Mouse (Mus musculus) E14TG2a.4 (cell line): ENCODE results near the gene Usp4.

Experiments used
- H3K27me3 ChIP-seq: 2 replicates; pipeline ENCODE4 v1.6.1; 2014; ENCODE audit warnings: low read length, control low read depth; ENCODE audit not compliant: insufficient read depth
- H3K36me3 ChIP-seq: 2 replicates; pipeline ENCODE4 v1.6.1; 2014; ENCODE audit warnings: low read length, control low read depth; ENCODE audit not compliant: insufficient read depth
- H3K4me1 ChIP-seq: replicated peaks from 2 replicates; pipeline ENCODE4 v1.6.1; 2014; ENCODE audit warnings: low read depth, low read length, control low read depth
- H3K4me3 ChIP-seq: replicated peaks from 2 replicates; pipeline ENCODE4 v1.5.1; 2014; ENCODE audit warnings: mild to moderate bottlenecking, low read length
- H3K9me3 ChIP-seq: 2 replicates; pipeline ENCODE4 v1.6.1; 2014; ENCODE audit warnings: low read length, control low read depth
- CTCF ChIP-seq: conservative IDR thresholded peaks from 2 replicates; pipeline ENCODE4 v1.5.1; 2014; ENCODE audit warnings: low read length
- NANOG ChIP-seq: IDR thresholded peaks from 2 replicates; pipeline ENCODE4 v1.6.1; 2014; ENCODE audit warnings: borderline replicate concordance, low read length, mixed read lengths
- POU5F1 ChIP-seq: IDR thresholded peaks from 2 replicates; pipeline ENCODE4 v1.6.1; 2014; ENCODE audit warnings: low read length, borderline replicate concordance

The Usp4 gene

DNA sequence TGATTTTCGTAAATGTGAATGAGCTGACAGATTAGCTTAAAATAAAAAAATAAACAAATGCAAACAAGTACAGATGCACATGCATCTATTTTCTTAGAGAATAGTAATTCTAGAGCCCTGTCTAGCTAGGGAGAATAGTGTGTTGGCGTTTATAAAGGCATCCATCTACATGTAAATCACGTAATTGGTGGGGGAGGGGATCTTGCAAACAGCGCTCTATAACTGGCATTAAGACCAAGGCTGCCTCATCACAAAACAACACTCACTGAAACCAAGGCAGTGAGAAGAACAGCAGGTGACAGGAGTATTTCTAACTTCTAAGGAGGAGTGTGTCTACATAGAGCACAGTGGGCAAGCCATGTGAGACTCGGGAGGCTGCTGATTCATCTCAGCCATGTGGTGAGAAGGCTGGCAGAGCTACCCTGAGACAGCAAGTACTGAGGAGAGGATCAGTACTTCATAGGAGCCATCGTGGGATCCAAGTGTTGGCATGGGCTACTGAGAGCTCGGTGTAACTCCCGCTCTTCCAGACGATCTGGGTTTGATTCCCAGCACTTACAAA lies 63.8 kb downstream of the Usp4 start:
- Histone ChIP-seq H3K4me1 (peaks cover 5% of the 10 kb centered on the region), H3K27me3 (no peaks in the 10 kb centered on the region), H3K4me3 (no peak overlapping the region), H3K9me3 (no peaks in the 10 kb centered on the region), H3K36me3 (no peaks in the 10 kb centered on the region)
- TF ChIP-seq CTCF (no peak), POU5F1 (no peak), NANOG (no peak)

DNA sequence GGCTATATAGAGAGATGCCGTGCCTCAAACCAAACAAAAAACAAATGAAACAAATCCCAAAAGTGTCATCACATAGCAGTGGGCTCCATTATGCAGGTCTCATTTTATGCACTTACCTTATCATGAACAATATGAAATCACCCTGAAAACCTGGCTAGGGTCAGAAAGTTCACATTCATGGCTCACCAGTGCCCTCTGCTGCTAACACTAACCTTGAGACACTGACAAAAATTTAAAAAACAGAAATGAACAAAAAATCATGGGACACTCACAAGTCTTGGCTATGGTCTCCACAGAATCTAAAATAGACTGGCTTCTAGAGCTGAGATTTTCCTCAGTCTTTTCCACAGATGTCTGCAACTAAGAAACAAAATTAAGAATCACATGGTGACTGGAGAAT lies 64.6 kb downstream of the Usp4 start:
- no peak for TF ChIP-seq POU5F1
- no peak for TF ChIP-seq CTCF
- TF ChIP-seq NANOG, result no peak
- Histone ChIP-seq H3K36me3 (no peaks in the 10 kb centered on the region), H3K4me1 (peaks cover 5% of the 10 kb centered on the region), H3K4me3 (no peak overlapping the region), H3K9me3 (no peaks in the 10 kb centered on the region), H3K27me3 (no peaks in the 10 kb centered on the region)

DNA sequence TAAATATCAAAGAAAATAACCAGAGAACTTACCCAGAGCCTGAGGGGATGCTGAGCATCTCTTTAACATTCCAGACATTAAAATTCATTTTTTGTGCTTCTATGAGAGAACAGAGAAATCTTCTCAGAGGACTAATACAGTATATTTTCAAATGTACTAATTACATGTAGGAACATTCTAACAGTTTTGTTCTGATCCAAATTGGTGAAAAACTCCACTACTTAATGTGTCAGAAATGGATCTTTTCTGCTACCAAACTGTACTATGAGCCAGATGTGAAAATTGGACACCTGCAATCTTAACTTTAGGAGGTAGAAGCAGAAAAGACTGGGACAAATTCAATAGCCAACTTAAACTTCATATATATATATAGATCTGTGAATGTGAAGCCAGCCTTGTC lies 80.7 kb downstream of the Usp4 start, which contains the start of gene Ccdc36:
TSS of gene Ccdc36 (minus strand) at position 101 of the 400 bp plus-strand sequence.
- no peak within 1 kb of the TSS for H3K4me3 ChIP-seq
- TF ChIP-seq NANOG (no peak), POU5F1 (no peak)

DNA sequence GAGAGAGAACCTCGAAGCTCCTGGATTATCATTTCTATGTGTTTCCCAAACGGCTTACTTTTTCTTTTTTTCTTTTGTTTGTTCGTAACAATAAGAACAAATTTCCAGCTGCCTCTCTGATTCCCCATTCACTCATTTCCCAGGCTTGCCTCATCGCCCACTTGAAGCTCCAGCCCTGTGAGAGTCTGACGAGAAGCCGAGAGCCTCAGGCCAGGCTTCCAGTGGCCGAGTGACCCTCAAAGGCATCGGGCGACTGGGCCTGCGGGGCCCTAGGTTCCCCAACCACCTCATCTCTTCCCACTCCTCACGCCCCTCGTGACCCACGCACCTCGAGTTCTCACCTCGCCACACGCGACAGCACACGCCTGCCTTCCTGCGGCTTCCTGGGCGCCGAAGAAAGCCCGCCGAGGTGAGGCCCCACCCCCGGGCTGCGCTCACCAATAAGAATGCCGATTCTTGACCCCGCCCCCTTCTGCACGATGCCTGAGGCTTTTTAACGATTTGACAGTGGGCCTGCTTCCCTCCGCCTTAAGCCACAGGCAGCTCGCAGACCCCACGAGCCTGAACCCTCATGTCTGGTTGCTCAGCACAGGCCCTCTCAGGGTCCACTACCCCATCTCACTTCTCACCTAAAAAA lies 83.9 kb downstream of the Usp4 start:
- H3K27me3 ChIP-seq, result peaks cover 31% of the 10 kb centered on the region
- H3K4me1 ChIP-seq, result peaks cover 7% of the 10 kb centered on the region
- TF ChIP-seq CTCF (no peak), POU5F1 (no peak), NANOG (no peak)
- H3K9me3 ChIP-seq, result no peaks in the 10 kb centered on the region
- no peaks in the 10 kb centered on the region for H3K36me3 ChIP-seq
- H3K4me3 ChIP-seq, result peak overlapping the region; percentile 67

More for the DNA sequence above, 80.7 kb downstream of the Usp4 start, which contains the start of gene Ccdc36:
- no peaks in the 10 kb centered on the region for H3K9me3 ChIP-seq
- H3K4me1 ChIP-seq, result peaks cover 7% of the 10 kb centered on the region
- no peaks in the 10 kb centered on the region for H3K36me3 ChIP-seq
- peaks cover 27% of the 10 kb centered on the region for H3K27me3 ChIP-seq

DNA sequence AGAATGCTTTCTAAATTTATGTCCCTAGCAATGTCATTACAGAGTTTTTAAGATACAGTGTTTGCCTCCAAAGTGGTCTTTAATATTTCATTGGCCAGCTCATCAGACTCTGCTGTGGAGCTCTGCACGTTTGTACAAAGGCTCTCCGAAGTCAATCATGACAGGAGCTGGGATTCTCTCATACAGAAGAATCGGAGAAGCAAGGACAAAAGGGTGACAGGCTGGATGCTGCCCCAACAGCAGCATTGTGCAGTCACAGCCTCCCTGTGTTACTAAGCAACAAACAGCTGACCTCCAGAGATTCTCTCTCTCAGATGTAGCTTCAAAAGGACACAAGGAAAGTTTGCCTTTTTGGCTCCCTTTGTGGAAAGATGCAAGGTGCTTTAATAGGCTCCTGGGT lies 88.5 kb downstream of the Usp4 start, which contains the start of gene BC048562:
TSS of gene BC048562 (plus strand) at position 301 of the 400 bp plus-strand sequence.
- TF ChIP-seq POU5F1, result no peak
- no peak for TF ChIP-seq CTCF
- TF ChIP-seq NANOG, result no peak
- H3K36me3 ChIP-seq, result no peaks in the 10 kb centered on the region
- H3K9me3 ChIP-seq, result no peaks in the 10 kb centered on the region
- peaks cover 32% of the 10 kb centered on the region for H3K27me3 ChIP-seq
- H3K4me1 ChIP-seq, result peaks cover 11% of the 10 kb centered on the region
- H3K4me3 ChIP-seq, result no peak within 1 kb of the TSS

DNA sequence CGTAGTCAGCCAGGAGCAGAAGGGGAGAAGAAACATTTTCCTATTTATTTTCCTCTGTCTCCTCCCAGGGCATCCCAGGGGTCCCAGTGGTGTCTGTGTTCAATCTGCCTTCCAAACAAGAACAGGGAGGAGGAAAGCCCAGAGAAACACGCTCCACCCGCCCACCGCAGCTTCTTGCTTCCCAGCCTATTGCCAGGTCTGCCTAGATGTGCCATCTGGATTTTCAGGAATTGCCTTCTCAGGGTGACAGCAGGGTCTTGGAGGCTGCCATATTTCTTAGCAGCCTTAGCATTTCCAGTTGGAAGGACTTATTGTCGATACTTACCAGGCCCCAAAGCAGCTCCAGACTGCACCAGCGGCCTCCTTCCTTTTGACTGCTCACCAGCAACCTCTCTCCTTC lies 91.5 kb downstream of the Usp4 start:
- Histone ChIP-seq H3K9me3 (no peaks in the 10 kb centered on the region), H3K27me3 (peaks cover 18% of the 10 kb centered on the region), H3K36me3 (no peaks in the 10 kb centered on the region), H3K4me1 (peaks cover 4% of the 10 kb centered on the region; the same call in 1 of the 2 replicates), H3K4me3 (no peak overlapping the region)
- TF ChIP-seq POU5F1, result no peak
- no peak for TF ChIP-seq NANOG
- TF ChIP-seq CTCF, result no peak

DNA sequence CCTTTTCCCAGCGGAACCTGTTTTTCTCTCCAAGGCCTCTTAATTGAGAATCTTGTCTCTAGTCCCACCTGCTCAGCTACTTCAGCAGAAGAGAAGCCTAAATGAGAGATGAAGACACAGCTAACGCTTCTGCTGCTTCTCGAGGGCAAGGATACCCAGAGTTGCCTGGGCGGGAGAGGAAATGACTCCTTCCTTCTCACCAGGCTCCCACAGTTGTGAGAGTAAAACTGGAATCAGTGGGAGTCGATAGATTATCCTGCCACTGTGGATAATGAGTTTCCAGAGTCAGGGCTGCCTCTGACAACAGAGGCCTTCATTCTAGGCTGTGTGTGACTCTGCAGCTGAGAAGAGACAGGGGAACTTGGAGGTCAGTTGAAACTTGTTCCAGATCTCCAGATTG lies 92.8 kb downstream of the Usp4 start:
- TF ChIP-seq NANOG, result no peak
- no peak for TF ChIP-seq POU5F1
- TF ChIP-seq CTCF, result no peak
- no peaks in the 10 kb centered on the region for H3K9me3 ChIP-seq
- H3K4me3 ChIP-seq, result no peak overlapping the region
- H3K4me1 ChIP-seq, result peaks cover 6% of the 10 kb centered on the region
- peaks cover 26% of the 10 kb centered on the region for H3K27me3 ChIP-seq
- no peaks in the 10 kb centered on the region for H3K36me3 ChIP-seq

DNA sequence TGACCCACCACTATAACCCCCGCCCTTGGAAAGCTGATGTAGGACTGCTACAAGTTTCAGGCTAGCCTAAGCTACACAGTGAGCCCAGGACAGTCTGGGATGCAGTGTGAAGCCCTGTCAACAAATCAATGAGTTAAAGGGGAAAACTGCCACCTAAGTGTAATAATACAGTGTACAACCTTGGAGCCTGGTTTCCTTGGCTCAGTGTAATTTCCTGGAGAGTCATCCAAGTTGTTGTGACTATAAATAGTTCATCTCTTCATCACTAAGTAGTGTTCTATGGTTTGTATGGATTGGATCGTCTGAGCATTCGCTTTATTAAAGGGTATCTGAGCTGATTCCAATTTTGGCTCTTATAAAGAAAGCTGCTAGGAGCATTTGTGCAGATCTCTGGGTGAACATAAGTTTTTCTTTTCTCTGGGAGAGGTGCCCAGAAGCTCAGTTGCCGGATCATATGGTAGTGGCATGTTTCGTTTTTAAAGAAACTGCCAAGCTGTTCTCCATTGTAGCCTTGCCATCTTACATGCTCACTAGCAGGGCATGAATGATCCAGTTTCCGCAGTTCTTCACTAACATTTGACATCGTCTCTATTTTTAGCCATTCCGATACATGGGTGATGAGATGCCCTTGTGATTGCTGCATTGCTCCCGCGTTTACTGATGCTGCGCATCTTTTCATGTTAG lies 93.7 kb downstream of the Usp4 start:
- Histone ChIP-seq H3K4me3 (no peak overlapping the region), H3K4me1 (peaks cover 9% of the 10 kb centered on the region), H3K9me3 (no peaks in the 10 kb centered on the region), H3K36me3 (no peaks in the 10 kb centered on the region), H3K27me3 (peaks cover 26% of the 10 kb centered on the region)
- TF ChIP-seq CTCF, result no peak
- no peak for TF ChIP-seq NANOG
- no peak for TF ChIP-seq POU5F1
